Mouse (Mus musculus) right cerebral cortex, postnatal 36 days (tissue): ENCODE data around the gene Olfr465-ps1.
A peak's percentile ranks its signal among the peaks of the same experiment; 100 is the strongest.

Source experiments
- DNase-seq, 2 experiments: peaks; one replicate each; pipeline ENCODE4 v3.0.0; 2022; ENCODE audit warnings: low spot score in 2 of 2, mixed read lengths in 1 of 2

The Olfr465-ps1 gene

GRCm38 (mm10) chr13:65137789-65138188 lies at the start of gene Olfr465-ps1:
TSS of gene Olfr465-ps1 (plus strand) at chr13:65138089.
- DNase-seq, result no peak

DNA sequence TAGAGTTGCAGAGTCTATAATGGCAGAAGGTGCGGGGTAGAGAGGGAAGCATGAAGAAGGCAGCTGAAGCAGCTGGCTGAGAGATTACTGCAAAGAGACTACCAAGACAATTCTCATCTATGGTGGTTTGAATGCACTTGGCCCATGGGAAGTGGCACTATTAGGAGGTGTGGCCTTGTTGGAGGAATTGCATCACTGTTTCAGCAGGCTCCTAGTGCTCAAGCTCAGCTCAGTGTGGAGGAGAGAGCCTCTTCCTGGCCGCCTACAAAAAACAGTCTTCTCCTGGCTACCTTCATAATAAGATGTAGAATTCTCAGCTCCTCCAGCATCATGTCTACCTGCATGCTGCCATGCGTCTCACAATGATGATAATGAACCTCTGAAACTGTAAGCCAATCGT lies 42.0 kb upstream of the Olfr465-ps1 start:
- DNase-seq, result no peak

GRCm38 (mm10) chr13:65097018-65097417 lies 40.9 kb upstream of the Olfr465-ps1 start:
- DNase-seq, result no peak

DNA sequence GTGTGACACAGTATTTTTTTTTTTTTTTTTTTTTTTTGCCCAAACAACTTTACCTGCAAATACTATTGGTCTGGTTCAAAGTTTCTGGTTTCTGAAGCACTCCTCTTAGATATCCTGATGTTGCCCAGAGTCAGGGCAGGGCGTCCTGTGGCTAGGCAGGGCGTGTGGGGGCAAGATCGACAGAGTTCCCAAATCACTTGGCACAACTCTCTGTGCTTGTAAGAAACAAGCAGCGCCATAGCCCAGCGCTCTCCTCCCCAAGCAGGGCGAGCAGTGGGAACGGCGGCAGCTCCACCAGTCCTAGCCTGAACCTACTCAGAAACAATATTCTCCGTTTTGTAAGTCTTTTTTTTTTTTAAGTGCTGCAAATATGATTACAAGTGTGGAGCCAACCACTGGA lies 37.2 kb upstream of the Olfr465-ps1 start:
- no peak for DNase-seq

DNA sequence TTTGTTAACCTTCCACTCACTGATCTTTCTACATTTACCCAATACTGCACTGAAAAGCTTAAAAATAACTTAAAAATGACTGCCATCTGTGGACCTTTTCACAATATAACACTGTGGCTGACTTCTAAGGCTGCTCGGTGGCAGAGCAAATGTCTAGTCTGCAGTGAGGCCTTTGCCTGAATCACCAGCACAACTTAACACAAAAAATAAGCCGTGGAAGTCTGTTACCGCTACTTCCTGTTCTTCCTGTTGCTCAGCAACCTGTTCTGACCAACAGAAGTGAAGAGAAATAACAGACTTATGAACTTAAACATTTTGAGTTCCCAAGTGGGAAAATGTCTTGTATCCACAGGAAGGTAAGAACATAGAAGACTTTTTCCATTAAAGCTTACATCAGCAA lies 36.7 kb upstream of the Olfr465-ps1 start:
- DNase-seq, result no peak

GRCm38 (mm10) chr13:65111961-65112360 lies 25.9 kb upstream of the Olfr465-ps1 start:
- no peak for DNase-seq

DNA sequence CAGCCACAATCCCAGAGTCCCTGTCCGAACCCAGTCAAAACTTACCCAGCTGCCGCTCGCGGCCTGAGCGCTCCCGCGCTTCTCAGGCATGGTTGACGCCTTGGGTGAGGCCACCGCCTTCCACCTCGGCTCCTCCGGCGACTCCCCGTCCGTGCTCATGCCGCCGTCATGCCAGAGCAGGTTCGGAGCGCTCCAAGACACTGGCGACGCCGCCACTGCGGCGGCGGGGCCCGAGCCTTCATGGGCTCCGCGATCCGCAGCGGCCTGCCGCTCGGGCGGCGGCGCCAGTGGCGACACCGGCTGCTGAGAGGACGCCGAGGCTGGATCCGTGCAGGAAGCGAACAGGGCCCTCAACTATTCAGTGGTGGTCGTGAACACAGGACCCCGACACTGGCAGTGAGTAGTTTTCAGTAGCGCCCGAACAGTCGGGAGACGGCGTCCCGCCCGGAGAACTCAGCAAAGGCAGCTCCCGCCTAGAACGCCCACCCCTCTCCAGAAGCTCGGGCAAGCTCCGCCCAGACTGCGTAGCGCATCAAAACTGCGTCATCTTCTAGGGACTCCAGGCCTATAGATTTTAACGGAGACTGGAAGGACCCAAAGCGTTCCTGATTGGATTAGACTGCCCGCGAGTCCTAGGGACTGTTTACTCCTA lies 25.3 kb upstream of the Olfr465-ps1 start, which contains the start of gene Mfsd14b:
TSS of gene Mfsd14b (minus strand) at position 517 of the 652 bp plus-strand sequence.
- DNase-seq, result peak; percentile 87 to 93

DNA sequence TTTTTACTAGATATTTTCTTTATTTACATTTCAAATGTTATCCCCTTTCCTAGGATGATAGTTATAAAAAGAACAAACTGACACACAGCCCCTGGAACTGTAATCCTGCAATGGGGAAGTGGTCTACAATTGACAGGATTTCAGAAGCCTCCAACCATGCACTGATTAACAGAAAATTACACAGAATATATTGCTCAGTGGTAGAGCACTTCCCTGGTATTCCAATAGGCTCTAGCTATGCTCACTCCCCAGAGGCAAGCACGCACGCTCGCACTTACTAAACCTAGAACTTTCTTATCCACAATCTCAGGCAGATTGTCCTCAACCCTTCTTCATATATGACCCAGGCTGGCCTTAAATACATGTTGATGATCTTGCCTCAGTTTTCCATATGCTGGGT lies 24.6 kb upstream of the Olfr465-ps1 start:
- no peak for DNase-seq

- DNase-seq, result no peak
These were observed 16.9 kb upstream of the Olfr465-ps1 start for GRCm38 (mm10) chr13:65120984-65121383.

DNA sequence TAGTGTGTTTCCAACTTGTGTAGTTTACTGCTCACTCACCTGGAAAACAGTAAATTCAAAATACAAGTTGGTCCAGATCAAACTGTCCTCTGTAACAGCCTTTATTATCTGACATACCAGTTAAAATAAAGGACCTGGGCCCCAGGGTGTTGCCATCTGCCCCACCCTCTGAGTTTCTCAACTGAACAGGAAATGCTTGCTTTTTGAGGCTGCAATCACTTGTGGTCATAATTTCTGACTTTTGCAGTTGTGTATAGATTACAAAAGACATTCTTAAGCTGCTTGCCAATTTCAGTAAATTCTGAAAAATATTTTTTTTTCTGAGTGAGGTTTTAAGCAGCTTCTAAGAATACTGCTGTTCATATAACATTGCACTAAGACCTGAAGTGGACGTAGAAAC lies 15.8 kb upstream of the Olfr465-ps1 start:
- no peak for DNase-seq

DNA sequence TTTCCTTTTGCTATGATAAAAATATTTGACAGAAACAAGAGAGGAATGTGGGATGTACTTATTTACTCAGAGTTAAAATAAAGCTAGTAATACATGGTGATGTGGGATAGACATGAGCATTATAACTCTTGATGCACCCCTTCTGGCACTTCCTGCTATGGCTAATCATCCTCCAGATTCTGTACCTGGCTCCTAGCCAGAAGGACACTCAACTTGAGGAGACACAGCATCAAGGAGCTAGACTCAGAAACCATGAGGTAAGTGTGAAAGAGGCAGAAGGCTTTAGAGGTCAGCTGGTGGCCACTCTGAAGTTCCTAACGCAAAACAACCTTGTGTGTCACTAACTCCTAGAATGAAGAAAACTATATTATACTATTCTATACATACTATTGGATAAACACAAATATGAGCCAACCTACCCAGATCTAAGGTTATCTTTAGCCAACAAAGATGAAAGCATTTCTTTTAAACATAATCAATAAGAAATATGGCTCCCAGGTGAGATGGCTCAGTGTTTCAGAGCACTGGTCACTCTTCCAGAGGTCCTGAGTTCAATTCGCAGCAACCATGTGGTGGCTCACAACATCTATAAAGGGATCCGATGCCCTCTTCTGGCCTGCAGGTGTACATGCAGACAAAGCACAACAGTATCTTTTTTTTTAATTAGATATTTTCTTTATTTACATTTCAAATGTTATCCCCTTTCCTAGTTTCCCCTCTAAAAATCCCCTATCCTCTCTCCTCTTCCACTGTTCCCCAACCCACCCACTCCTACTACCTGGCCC lies 10.6 kb upstream of the Olfr465-ps1 start:
- DNase-seq, result no peak

DNA sequence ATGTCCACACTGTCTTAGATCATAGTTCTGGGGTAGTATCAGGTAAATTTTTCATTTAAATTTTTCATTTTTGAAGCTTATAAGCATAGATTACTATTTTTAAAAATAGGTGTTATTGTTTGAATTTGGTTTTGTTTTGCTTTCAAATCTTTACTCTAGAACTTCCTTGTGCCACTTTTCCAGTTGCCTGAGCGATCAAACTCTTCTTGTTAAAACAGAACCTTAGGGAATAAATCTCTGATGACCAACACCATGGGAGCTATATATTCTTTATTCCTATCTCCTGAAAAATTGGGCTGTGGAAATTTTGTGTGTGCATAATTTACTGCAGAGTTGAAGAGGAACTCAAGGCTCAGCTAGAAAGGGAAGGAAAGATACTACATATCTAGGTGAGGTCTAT lies 12.1 kb downstream of the Olfr465-ps1 start, which contains the start of gene Olfr466:
TSS of gene Olfr466 (plus strand) at position 301 of the 400 bp plus-strand sequence.
- DNase-seq, result no peak

GRCm38 (mm10) chr13:65174102-65174501 lies 36.2 kb downstream of the Olfr465-ps1 start:
- no peak for DNase-seq

GRCm38 (mm10) chr13:65175734-65176471 lies 38.0 kb downstream of the Olfr465-ps1 start:
- DNase-seq, result no peak

- DNase-seq, result no peak
These were observed 38.7 kb downstream of the Olfr465-ps1 start for GRCm38 (mm10) chr13:65176472-65177091.
